Mouse (Mus musculus) cerebellum, postnatal 10 days (tissue): ENCODE results near the gene Cyp3a13.
"Not testable (repeated sequence)": the region's sequence is repeated elsewhere in the genome, so short reads cannot be mapped to it uniquely, and the experiment has no call there.

ENCODE experiments used
- DNase-seq, 2 experiments: peaks; one replicate each; pipeline ENCODE4 v3.0.0; 2021; ENCODE audit warnings: mixed read lengths in 2 of 2

Cyp3a13 gene

DNA sequence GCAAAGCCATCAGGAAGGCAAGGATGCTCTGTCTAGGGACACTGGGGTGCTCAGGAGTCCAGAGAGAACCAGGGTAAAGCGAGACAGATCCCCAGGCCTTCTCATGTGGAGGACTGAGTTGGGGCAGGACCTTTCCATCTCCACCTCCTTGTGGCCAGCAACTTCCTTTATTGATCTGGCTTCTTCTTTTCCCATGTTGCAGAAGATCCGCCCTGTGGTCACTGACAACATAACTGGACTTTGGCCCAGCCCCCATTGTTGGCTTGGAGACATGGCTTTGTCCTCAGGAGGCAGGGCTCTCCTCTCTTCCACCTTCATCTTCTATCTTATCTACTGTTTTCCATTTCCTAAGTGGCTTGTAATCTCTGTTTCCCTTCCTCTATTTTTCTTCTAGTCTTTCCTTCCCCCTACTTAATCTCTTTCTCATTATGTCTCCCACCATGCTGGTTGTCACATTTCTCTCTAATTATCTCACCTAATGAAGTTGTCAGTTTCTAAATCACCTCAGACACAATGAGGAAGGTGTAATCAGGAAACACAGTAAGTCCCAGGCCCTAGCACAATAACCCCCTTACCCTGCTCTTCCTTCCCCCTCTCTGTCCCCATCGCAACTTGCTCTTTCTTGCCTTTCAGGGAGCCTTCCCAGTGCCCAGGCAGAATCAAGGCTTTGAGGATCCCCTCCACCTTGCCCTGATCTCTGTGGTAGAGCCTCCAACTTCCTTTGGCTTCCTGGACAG, 49.6 kb downstream of the Cyp3a13 start, which contains the start of gene Pilrb2:
Gene Pilrb2, minus strand, starts transcription at position 172 of the 737 bp plus-strand sequence.
- DNase-seq: not testable (repeated sequence)

DNA sequence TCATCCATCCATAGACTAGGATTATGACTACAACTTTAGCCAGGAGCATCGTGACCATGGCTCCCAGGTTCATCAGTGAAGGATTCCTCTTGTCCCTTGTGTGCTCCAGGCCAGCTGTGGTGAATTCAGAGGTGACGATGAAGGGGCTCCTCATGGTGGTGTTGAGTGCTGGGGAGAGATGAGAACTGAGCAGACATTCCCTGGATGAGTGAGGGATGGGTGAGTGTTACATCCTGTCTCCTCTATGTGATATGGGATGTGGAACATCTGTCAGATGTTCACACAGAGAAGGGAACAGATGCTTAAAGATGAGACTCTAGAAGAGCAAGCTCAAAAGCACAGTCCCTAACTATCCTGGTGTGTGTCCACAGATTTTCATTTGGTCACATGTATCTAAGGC, 52.8 kb downstream of the Cyp3a13 start:
- not testable (repeated sequence) for DNase-seq

DNA sequence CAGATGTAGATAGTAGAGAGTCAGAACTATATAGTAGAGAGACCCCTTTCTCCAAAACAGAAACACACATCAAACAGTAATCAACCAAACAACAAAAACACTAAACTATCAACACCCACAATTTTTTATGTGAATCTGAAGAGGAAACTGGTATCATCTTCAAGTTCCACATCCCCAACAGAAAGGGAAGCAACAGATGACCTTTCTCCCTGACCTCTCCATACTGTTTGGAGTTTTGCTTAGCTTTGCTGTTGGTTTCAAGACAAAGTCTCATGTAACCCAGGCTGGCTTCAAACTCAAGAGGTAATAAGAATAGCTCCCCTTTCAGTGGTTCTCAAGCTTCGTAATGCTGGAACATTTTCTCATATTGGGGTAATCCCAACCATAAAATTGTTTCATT, 57.4 kb downstream of the Cyp3a13 start:
- DNase-seq: not testable (repeated sequence)

DNA sequence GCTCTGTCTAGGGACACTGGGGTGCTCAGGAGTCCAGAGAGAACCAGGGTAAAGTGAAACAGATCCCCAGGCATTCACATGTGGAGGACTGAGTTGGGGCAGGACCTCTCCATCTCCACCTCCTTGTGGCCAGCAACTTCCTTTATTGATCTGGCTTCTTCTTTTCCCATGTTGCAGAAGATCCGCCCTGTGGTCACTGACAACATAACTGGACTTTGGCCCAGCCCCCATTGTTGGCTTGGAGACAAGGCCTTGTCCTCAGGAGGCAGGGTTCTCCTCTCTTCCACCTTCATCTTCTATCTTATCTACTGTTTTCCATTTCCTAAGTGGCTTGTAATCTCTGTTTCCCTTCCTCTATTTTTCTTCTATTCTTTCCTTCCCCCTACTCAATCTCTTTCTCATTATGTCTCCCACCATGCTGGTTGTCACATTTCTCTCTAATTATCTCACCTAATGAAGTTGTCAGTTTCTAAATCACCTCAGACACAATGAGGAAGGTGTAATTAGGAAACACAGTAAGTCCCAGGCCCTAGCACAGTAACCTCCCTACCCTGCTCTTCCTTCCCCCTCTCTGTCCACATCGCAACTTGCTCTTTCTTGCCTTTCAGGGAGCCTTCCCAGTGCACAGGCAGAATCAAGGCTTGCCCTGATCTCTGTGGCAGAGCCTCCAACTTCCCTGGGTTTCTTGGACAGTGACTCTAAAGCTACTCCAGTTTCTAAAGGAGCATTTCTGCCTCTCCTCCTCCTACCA, 63.3 kb downstream of the Cyp3a13 start, which contains the start of gene Pilrb1:
Gene Pilrb1, minus strand, starts transcription at position 147 of the 751 bp plus-strand sequence.
- DNase-seq: peak in 1 of 2 experiments; percentile 8

DNA sequence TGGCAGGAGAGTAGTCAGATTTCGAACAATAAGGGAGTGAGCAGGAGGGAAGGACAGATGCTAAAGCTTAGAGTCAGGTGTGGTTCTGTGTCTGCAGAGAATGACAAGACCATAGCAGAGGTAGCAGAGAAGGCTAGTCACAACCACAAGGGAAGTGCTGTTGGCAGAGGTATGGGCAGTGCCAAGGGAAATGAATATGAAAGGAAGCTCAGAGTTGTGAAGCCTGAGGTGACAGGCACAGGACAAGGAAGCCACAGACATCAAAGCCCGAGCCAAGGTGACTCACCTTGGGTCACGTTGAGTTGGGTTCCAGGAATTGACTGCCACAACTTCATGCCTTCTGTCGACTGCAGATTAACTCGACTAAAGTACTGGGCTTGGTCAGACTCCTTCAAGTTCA, 64.5 kb downstream of the Cyp3a13 start:
- DNase-seq: not testable (repeated sequence)

DNA sequence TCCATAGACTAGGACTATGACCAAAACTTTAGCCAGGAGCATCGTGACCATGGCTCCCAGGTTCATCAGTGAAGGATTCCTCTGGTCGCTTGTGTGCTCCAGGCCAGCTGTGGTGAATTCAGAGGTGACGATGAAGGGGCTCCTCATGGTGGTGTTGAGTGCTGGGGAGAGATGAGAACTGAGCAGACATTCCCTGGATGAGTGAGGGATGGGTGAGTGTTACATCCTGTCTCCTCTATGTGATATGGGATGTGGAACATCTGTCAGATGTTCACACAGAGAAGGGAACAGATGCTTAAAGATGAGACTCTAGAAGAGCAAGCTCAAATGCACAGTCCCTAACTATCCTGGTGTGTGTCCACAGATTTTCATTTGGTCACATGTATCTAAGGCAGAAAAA, 66.5 kb downstream of the Cyp3a13 start:
- not testable (repeated sequence) for DNase-seq

DNA sequence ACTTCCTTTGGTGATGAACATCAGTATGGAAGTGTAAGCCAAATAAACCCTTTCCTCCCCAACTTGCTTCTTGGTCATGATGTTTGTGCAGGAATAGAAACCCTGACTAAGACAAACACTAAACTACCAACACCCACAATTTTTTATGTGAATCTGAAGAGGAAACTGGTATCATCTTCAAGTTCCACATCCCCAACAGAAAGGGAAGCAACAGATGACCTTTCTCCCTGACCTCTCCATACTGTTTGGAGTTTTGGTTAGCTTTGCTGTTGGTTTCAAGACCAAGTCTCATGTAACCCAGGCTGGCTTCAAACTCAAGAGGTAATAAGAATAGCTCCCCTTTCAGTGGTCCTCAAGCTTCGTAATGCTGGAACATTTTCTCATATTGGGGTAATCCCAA, 71.1 kb downstream of the Cyp3a13 start:
- DNase-seq: not testable (repeated sequence)
